Mouse (Mus musculus) right cerebral cortex, adult 2 months (tissue): ENCODE data around the gene Alkbh4.
"Not testable (repeated sequence)": the region's sequence is repeated elsewhere in the genome, so short reads cannot be mapped to it uniquely, and the experiment has no call there.

Source experiments
- DNase-seq, 2 experiments: peaks; one replicate each; pipeline ENCODE4 v3.0.0; 2021 to 2022; ENCODE audit warnings: low spot score in 2 of 2

The Alkbh4 gene

DNA sequence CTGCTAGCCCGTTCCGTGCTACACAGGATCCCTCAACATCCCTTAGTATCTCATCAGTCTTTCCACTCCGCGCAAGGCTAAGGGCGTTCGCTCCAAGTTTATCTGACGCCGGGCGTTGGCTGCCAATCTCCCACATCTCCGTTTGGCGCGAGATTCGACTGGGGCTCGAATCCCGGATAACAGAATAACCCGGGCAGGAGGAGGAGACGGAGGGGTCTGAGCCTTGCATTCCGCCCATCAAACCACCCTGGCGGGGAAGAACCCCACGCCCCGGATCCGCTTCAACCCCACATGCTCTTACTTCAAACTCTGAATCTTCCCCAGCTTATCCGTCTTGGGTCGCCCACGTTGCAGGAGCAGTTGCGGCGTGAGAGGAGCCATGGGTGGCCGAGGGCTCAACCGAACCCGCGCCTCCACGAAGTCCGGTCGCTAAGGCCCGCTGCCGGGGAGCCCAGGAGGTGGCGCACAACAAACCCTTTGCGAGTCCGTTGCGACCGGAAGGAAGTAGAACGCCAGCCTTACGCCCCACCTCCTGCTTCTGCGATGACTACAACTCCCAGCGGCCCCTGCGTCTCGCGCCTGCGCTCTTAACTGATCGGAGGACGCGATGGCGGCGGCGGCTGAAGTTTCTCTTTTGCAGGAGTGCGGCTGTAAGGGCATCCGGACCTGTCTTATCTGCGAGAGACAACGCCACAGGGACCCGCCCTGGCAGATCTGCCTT lies at the start of gene Alkbh4, which contains the start of gene Lrwd1:
Gene Alkbh4 (plus strand): TSS at position 576 of the 721 bp plus-strand sequence.
Gene Lrwd1 (minus strand): TSS at position 504 of the 721 bp plus-strand sequence.
- DNase-seq, result peak; percentile 96

DNA sequence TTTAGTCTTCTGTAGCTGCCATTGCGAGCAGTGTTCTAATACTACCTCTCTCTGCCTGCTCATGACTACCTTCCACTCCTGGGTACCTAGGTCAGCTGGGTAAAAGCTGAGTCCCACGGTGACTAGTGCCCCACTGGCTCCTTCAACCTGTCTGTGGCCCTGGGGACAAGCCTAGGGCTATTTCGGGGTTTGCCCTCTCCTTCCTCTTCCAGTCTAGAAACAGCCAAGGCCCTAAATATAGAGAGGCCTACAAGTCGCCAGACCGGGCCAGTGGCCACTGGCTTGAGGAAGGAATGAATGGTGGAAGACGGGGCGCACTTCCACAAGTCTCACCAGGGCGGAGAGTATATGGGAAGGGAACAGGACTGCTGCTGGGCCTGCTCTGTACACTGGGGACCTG lies 49.7 kb upstream of the Alkbh4 start:
- DNase-seq, result no peak

GRCm38 (mm10) chr5:136088821-136089575 lies 46.9 kb upstream of the Alkbh4 start:
- no peak for DNase-seq

- no peak for DNase-seq
These were observed 44.0 kb upstream of the Alkbh4 start for GRCm38 (mm10) chr5:136091927-136092326.

GRCm38 (mm10) chr5:136094249-136095010 lies 41.5 kb upstream of the Alkbh4 start:
- peak; percentile 36 to 46 for DNase-seq

DNA sequence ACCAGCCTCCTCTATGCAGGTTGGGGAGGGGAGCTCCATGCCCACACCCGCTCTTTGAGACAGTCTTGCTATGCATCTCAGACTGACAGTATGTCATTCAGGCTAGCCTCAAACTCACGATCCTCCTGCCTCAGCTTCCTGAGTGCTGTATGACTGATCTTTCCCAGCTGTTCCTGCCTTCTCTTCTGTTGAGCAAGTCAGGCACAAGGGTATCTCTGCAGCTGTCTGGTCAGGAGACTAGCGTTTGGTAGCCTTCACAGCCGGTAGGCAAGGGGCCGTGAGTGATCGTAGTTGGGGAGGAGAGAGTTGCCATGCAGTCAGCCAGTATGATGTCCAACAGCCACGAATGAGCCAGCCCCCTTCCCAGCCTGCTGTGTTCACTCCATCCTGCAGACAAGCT lies 40.9 kb upstream of the Alkbh4 start:
- DNase-seq, result no peak

GRCm38 (mm10) chr5:136098536-136098935 lies 37.4 kb upstream of the Alkbh4 start:
- no peak for DNase-seq

DNA sequence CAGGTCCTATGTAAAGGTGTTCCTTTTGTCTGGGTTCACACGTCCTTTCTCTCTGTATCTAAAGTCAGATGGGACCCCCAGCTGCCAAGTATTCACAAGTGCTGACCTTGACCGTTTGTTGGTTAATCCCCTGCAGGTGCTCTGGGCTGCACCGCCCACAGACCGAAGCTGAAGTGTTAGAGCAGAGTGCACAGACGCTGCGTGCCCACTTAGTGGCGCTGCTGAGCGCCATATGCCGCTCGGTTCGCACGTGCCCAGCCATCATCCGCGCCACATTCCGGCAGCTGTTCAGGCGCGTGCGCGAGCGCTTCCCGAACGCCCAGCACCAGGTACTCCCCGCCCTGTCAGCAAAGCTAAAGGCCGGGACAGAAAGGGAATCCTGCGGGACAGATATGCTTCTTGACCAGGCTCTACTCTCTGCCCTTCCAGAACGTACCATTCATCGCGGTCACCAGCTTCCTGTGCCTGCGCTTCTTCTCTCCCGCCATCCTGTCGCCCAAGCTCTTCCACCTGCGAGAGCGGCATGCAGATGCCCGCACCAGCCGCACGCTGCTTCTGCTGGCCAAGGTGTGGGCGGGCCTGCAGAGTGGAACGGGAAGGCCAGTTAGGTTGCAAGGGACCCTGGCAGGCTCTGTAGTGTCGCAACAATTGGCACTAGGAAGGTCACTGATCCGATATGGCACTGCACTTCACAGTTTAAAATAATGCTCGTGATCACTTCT lies 33.7 kb upstream of the Alkbh4 start:
- peak; percentile 70 to 80 for DNase-seq

GRCm38 (mm10) chr5:136104511-136104910 lies 31.4 kb upstream of the Alkbh4 start:
- no peak for DNase-seq

DNA sequence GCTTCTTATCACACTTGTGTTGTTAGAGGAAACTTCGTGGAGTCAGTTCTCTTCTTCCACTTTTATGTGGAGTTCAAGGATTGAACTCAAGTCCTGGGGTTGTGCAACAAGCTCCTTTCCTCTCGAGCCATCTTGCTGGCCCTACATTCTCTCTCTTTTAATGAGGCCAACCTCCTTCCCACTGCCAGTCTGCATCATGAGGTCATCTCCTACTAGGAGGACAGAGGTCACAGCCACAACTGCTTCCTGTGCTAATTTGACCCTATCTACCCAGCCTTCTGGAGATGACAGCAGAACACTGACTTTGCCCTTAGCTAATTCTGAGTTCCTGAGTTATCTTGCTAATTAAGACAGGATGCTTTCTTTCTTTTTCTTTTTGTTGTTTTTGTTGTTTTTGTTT lies 27.5 kb upstream of the Alkbh4 start:
- DNase-seq, result no peak

- no peak for DNase-seq
These were observed 26.9 kb upstream of the Alkbh4 start for GRCm38 (mm10) chr5:136109042-136109441.

DNA sequence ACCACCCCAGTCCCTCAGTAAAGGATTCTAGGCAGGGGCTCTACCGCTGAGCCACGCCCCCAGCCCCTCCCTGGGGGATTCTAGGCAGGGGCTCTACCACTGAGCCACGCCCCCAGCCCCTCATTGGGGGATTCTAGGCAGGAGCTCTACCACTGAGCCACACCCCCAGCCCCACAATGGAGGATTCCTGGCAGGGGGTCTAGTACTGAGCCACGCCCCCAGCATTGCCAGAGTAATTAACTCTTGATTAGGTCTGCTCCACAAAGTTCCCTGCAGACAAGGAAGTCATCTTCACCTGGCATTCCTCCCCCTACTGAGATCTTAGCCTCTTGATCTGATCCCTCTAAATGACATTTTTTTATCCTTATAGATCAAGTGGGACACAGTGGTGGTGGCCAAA lies 22.4 kb upstream of the Alkbh4 start:
- DNase-seq, result not testable (repeated sequence)

GRCm38 (mm10) chr5:136115891-136116783 lies 19.8 kb upstream of the Alkbh4 start, which contains the start of gene Polr2j:
Gene Polr2j, plus strand, starts transcription at chr5:136116631.
- DNase-seq, result peak; percentile 98 to 99

GRCm38 (mm10) chr5:136116784-136117112 lies 19.2 kb upstream of the Alkbh4 start:
- no peak for DNase-seq

GRCm38 (mm10) chr5:136122165-136122564 lies 13.8 kb upstream of the Alkbh4 start:
- no peak for DNase-seq

DNA sequence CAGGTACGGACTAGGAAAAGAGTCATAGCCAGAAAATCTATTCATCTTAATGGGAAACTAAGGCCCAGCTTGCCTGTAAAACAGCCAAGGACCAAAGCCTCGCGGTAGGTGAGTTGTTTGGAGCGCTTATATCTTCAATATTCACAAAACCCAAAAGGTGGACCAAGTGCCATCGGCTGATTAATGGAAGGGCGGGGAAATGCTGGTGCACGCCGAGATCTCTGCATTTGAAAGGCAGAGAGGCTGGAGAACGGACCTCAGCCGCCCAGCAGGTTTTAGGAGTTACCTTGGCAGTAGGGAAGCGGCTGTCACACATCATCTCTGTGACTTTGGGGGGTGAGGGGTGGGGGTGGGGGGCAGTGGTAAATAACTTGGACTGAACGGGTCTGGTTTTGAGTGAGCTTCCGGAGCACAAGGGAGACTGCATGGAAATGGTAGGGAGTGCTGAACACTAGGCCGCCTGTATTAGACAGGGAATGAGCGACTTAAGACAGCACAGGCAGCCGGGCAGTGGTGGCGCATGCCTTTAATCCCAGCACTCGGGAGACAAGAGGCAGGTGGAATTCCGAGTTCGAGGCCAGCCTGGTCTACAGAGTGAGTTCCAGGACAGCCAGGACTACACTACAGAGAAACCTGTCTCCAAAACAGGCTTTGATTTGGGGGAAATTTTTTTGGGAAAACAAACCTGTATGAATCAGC lies 495 bp downstream of the Alkbh4 start:
- DNase-seq, result no peak

DNA sequence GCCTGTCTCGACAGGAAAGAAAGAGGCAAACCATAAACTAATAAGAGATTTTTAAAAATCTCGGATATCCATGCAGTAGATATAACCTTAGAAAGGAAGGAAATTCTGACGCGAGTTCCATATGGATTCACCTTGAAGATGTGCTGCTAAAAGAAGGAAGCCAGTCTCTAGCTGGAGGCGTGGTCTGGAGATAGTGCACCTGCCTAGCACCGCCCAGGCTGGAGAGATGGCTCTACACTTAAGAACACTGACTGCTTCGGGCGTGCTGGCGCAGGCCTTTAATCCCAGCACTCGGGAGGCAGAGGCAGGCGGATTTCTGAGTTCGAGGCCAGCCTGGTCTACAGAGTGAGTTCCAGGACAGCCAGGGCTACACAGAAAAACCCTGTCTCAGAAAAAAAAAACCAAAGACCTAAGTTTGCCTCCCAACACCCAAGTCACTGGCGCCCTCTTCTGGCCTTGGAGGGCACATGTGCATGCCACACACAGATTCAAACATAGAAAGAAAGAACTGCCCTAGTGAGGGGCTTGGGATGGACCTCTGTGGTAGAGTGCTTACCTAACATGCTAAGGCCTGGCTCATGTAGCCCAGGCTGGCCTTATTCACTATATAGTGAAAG lies 1.8 kb downstream of the Alkbh4 start:
- DNase-seq, result peak in 1 of 2 experiments; percentile 42

DNA sequence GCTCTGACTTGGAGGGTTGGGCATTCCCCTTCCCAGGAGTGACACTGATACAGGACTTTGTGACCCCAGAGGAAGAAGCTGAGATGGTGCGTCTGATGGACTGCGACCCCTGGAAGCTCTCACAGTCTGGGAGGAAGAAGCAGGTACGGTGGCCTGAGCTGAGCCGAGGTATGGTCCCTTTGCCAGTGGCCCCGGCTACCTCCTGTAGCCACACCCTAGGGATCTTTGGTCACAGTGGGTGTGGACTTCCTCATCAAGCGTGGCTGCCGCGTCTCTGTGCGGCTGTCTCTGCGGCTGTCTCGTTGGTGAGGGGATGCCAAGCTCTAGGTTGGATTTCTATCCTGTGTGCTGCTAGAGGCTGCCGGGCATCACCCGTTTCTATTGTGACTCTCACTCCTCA lies 3.4 kb downstream of the Alkbh4 start:
- DNase-seq, result no peak

DNA sequence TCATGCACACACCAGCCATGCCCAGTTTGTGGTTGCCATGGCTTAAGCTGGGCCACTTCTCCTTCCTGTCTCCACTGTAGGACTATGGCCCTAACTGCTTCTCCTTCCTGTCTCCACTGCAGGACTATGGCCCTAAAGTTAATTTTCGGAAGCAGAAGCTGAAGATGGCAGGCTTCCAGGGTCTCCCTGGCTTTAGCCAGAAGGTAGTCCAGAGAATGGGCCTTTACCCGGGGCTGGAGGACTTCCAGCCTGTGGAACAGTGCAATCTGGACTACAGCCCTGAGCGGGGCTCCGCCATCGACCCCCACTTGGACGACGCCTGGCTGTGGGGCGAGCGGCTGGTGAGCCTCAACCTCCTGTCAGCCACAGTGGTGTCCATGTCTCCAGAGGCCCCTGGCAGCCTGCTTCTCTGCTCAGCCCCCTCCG lies 4.1 kb downstream of the Alkbh4 start:
- DNase-seq, result no peak

- no peak for DNase-seq
These were observed 6.8 kb downstream of the Alkbh4 start for GRCm38 (mm10) chr5:136142746-136143145.
